Mouse (Mus musculus) ovary, postnatal 36 days (tissue): ENCODE data around the gene Pum2.
"Not testable (repeated sequence)": the region's sequence is repeated elsewhere in the genome, so short reads cannot be mapped to it uniquely, and the experiment has no call there.

Experiments used
- DNase-seq: peaks from one replicate; pipeline ENCODE4 v3.0.0; 2022; ENCODE audit warnings: low spot score, mixed read lengths

Pum2 gene

DNA sequence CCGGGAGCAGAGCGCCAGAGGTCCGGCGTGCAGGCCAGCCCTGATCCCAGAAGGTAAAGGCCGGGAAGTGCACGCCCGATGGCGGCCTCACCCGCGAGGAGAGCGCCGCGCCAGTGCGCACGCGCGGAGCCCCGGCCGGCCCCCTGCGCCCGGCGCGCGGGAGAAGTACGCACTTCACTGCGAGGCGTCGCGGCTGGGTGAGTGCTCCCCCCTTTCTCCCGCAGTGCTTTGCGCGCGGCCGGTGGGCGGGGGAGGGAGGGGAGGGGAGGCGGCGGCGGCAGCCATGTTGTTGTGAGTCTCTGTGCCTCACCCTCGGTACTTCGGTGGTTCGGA, at the start of gene Pum2:
Gene Pum2, plus strand, starts transcription at position 161 of the 333 bp plus-strand sequence.
- peak; percentile 95 for DNase-seq

DNA sequence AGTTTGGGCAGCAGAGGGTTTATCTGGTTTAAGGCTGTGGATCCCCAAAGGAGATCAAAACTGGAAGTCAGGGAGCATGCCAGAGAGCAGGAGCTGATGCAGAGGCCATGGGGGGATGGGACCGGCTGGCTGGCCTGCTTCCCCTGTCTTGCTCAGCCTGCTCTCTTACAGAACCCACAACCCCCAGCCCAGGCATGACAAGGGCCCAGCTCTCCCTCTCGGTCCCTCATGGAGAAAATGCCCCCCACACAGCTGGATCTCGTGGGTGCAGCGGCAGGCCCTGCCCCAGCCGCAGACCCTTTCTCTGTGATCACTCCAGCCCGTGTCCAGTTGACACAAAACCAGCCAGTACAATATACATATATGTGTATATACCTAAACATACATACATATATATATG, 44.4 kb upstream of the Pum2 start:
- DNase-seq: no peak

DNA sequence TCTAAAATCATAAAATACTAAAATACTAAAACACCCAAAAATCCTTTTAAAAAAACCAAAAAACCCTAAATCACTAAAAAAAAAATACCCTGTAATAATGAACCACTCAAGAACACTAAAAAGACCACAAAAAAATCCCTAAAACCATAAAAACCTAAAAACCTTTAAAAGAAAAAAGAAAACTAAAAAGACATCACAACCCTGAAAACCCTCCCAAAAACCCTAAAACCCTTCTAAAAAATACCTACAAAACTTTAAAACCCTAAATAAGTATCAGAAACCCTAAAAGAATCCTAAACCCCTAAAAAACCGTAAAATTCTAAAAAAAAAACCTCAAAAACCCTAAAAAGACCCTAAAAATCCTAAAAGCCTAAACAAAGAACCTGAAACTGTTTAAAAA, 42.2 kb upstream of the Pum2 start:
- no peak for DNase-seq

DNA sequence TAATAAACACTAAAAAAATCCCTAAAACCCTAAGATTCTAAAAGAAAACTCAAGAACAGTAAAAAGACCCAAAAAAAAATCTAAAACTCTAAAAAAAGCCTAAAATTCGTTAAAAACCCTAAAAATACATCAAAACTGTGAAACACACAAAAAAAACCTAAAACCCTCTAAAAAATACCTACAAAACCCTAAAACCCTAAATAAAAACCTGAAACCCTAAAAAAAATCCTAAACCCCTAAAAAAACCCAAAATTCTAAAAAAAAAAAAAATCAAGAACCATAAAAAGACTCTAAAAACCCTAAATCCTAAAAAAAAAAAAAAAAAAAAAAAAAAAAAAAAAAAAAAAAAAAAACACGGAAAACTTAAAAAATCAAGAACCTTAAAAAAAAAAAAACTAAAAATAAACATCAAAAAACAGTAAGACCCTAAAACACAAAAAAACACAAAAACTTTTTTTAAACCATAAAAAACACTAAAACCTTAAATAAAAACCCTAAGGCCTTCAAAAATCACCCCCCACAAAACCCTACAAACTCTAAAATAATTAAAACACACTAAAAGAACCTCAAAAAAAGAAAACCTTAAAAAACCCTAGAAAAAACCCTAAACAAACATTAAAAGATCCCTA, 41.1 kb upstream of the Pum2 start:
- DNase-seq: no peak

DNA sequence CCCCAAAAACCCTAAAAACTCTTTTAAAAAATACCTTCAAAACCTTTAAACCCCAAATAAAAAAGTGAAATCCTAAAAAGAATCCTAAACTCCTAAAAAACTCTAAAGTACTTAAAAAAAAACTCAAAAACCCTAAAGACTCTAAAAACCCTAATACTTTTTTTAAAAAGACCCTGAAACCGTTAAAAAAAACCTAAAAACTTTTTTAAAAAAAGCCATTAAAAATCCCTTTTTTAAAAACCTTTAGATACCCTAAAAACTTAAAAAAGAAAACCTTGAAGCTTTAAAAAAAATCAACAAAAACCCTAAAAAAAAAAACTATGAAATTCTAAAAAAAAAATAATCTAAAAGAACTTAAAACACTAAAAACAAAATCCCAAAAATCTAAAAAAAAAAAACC, 39.6 kb upstream of the Pum2 start:
- DNase-seq: no peak

DNA sequence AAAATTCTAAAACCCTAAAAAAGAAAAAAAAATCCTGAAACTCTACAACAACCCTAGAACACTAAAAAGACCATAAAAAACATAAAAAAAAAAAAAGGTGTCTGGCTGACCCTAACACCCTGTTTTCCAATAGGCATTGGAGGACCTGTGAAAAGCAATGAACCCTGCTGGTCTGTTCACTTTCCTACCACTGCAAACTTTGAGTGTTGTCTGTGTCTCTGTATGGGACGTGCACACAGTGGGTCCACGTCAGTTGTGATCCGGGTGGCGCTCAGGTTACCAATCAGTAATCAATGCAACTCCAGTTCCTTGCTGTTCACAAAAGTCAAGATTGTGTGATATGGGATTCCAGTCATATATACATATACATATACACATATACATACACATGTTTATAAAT, 38.4 kb upstream of the Pum2 start:
- DNase-seq: no peak

DNA sequence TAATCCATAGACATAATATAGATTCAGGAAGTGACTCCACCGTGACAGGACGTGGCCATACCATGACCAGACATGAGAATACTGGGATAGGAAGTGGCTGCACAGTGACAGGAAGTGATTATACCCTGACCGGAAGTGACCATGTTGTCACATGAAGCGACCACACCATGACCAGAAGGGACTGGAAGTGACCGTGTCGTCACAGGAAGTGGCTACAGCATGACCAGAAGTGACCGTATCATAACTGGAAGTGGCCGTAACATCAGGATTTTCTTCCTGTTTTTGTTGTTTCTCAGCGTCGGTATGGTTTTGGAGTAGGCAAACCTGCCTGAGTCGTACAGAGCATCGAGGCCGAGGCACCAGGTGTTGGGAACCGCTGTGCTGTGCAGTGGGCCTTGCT, 37.0 kb upstream of the Pum2 start:
- DNase-seq: no peak

DNA sequence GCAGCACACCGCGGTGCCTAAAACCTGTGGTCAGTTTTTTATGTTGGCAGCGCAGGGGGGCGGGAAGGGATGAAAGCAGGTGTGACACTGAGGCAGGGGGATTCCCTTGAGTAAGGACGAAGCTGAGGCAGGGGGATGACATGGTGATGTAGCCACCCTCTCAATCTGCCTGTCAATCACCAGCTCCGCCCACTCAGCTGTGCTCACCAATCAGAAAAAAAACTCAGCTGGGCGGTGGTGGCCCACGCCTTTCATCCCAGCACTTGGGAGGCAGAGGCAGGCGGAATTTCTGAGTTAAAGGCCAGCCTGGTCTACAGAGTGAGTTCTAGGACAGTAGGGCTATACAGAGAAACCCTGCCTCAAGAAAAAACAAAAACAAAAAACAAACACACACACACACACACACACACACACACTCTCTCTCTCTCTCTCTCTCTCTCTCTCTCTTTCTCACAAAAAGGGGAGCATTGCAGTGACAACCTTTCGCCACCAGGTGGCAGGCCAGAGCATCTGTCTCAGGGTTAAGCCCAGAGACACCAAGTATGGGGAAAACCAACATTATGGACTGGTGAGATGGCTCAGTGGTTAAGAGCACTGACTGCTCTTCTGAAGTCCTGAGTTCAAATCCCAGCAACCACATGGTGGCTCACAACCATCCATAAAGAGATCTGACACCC, 35.4 kb upstream of the Pum2 start:
- DNase-seq: peak; percentile 71

DNA sequence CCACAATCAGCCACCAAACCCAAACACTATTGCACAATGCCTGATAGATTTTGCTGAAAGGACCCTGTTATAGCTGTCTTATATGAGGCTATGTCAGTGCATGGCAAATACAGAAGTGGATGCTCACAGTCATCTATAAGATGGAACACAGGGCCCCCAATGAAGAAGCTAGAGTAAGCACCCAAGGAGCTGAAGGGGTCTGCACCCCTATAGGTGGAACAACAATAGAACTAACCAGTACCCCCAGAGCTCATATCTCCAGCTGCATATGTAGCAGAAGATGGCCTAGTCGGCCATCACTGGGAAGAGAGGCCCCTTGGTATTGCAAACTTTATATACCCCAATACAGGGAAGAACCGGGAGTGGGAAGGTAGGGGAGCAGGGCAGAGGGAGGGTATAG, 33.7 kb upstream of the Pum2 start:
- not testable (repeated sequence) for DNase-seq

DNA sequence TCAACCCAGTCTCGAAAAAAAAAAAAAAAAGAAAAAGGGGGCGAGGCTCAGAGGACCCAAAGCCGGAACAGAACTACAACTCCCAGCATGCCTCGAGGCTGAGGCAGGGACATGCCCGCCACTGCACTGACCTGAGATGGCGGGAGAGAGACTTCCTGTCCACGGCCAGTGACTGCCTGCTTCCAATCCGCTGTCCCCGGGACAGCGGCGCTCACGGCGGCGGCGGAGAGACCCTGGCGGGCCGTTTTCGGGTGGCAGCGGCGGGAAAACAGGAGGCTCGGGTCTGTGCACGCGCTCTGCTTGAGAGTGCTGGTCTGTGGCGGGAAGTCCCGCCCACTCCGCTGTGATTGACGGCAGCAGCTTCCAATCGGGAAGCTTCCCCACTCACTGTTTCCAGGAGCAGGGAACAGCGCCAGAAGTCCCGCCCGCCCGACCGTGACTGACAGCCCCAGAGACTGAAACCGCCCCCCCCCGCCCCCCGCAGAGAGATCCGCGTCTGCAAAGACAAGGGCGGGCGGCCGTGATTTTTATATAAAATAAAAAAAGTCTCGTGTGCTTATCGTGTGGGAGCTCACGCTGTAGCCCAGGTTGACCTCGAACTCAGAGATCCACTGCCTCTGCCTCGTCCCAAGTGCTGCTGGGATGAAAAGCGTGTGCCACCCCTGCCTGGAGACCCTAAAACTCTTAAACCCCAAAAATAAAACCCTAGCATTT, 33.1 kb upstream of the Pum2 start:
- peak; percentile 99 for DNase-seq

DNA sequence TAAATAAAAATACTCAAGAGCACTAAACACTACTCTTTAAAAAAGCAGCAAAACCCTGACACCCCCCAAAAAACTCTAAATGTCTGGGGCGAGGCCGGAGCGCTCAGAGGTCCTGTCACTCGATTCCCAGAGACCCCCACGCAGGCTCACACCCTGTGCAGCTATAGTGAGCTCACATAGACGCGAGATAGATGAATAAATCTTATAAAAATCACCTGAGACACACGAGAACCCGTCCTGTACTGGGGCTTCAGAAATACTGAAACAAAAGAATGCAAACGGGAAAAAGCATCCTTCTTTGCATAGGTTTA, 32.6 kb upstream of the Pum2 start:
- DNase-seq: no peak

DNA sequence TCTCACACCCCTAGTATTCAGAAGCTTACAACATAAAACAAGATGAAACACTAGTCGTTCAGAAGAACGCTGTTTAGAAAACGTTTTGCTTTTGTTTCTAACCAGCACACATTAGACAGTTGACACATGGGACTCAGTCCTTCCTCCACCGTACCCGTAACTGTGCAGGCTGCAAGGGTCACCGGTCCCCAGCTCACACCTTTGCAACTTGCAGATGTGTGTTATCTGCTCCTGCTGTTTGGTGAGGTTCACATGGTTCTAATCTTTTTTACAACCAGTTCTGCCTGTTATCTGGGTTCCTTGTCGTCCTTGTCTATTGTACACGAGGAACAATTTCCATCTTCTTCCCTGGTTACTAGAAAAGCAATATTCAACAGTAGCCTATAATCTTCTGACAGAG, 25.7 kb upstream of the Pum2 start:
- DNase-seq: not testable (repeated sequence)

DNA sequence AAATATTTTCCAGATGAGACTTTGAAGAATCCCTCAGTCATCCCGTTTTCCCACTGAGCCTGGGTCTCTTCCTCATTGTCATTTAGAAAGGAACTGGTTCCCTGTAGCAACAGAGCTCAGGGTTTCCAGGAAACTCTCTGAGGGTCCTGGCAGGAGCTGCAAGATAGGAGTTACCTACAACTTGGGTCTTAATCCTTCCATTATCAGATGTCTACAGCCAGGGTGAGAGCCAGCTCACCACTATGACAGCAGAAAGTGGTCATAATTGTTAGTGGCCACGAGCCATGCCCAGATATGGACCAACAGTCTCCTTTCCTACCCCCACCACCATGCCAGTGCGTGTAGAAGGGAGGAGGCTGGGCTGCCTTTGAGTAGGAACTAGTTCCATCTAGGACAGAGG, 23.9 kb upstream of the Pum2 start:
- DNase-seq: not testable (repeated sequence)

DNA sequence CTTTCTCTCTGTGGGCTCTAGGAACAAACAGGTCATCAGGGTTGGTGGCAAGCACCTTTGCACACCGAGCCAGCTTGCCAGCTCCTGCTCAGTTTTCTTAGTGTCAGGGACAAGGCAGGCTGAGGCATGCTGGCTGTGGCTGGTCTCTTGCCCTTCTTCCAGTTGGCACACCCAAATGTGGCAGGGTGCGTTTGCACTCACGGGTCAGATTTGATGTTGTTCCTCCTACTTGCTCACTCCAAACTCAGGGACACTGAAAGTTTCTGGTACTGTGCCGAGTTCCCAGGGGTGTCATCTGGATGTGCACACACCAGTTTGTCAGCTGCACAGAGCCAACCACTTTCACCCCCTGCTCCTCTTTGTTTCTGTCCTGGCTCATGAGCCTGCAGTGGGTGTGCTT, 17.3 kb upstream of the Pum2 start:
- DNase-seq: no peak

DNA sequence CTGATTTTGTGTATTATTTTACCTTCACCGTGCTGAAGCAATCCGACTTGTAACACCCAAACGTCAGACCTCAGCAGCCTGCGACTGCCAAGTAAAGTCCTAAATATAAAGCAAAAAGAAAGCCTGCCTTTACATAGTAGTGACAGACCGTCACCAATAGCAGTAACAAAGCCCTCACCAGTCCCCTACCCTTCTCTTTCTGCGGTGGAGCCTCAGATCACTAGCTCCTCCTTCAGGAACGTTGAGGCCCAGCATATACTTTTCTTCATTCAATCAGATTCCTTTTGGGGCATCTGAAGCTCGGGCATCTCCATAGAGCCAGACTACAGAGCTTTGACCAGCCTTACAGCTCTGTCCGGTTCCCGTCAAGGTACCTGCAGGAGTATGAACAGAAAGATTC, 16.8 kb upstream of the Pum2 start:
- DNase-seq: no peak

DNA sequence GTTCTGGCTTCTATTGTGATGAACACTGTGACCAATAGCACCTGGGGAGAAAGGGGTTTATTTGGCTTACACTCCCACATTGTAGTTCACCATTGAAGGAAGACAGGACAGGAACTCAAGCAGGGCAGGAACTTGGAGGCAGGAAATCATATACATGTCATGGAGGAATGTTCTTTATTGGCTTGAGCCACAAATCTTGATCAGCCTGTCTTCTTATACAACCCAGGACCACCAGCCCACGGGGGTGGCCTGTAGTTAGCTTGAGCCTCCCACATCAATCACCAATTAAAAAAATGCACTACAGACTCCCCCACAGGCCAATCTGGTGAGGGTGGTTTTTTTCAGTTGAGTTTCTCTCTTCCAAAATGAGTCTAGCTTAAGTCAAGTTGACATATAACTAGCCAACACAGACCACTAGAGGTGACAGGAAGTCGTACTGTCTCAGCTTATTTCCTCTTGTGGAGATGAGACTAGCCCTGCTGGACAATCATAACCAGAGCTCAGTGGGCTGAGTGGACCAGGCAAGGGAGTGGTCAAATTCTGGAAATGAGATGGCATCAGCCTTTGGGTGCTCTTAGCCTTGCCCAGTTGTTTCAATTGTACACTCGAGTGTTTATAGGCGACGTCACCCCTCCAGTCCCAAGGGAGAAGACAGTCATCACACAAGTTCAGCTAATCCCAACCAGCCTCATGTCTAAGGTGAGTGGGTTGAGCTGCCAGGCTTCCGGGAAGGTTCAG, 16.1 kb upstream of the Pum2 start:
- no peak for DNase-seq

DNA sequence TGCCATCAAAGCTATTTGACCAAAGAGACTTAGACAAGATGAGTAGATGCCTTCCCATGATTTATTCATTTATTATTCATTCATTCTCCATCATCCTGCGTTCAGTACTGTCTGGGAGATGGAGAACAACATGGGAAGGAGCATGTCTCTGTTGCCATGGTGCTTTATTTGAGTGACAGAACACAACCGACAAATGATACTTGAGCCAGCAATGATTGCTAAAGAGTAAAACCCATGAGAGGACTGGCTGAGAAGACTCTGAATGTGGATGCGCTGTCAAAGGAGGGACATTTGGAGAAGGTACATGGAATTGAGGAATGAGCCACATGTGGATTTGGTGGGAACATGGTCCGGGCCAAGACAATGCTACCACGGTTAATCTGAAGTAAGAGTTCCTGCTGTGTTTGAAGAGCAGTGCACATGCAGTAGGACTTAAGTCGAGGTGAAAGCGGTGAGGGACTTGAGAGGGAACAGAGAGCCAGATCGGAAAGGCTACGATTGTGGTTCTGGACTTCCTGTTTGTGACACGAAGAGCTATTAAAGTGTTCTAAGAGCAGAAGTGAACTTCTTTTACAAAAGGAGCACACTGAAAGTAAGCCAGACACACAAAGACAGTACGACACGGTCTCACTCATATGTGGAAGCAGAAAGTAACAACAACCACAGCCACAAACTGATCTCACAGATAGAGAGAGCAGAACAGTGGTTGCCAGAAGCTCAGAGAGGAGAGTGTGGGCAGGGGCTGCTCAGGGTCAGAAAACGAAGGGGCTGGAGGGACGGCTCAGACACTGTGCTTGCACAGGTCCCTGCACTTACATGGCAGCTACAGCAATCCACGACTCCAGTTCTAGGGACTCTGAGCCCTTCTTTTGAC, 14.3 kb upstream of the Pum2 start:
- DNase-seq: no peak

DNA sequence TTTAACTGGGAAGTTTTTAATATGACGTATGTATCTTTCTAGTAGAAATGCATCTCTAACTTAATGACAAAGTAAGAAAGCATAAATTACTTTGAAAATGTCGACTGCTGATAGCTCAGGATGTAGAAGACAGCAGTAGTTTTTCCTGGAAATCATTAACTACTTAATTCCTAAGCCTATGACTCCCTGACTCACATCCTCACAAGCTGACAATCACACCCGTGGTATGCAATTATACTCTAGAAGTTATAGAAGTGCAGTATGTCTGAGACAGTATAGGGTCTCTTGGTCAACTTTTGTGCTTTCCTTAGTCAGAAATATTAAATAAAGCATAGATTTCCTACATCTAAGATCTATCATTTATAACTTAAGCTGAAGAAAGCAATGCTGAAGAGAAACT, 12.2 kb upstream of the Pum2 start:
- DNase-seq: no peak

DNA sequence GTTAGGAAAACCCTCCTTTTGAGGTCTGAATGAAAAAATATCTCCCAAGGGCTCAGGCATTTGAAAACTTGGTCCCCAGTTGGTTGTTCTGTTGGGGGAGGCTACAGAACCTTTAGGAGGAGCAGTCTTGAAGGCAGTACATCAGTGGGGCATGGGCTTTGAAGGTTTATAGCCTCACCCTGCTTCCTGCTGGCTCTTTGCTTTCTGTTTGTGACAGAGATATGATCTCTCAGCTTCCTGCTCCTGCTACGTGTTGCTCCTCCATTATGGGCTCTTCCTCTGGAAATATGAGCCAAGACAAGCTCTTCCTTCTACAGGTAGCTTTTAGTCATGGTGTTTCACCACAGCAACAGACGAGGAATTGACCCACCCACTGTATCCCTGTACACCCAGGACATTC, 11.8 kb upstream of the Pum2 start:
- no peak for DNase-seq

DNA sequence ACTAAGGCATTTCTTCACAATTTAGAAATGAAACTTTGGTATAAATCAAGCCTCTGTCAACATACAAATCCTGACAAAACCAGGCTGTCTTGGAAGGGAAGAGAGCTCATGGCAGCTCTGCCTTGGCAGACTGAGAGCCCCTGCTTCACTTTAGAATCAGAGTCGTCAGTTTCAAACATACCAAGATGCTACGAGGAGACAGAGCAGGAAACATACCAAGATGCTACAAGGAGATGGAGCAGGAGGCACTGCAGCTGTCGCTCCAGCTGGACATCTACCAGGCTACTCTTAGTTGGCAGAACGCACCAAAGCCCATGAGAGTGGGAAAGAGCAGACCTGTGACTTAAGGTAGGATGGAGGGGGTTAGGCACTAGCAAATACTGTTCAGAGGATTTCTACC, 11.2 kb upstream of the Pum2 start:
- DNase-seq: no peak

DNA sequence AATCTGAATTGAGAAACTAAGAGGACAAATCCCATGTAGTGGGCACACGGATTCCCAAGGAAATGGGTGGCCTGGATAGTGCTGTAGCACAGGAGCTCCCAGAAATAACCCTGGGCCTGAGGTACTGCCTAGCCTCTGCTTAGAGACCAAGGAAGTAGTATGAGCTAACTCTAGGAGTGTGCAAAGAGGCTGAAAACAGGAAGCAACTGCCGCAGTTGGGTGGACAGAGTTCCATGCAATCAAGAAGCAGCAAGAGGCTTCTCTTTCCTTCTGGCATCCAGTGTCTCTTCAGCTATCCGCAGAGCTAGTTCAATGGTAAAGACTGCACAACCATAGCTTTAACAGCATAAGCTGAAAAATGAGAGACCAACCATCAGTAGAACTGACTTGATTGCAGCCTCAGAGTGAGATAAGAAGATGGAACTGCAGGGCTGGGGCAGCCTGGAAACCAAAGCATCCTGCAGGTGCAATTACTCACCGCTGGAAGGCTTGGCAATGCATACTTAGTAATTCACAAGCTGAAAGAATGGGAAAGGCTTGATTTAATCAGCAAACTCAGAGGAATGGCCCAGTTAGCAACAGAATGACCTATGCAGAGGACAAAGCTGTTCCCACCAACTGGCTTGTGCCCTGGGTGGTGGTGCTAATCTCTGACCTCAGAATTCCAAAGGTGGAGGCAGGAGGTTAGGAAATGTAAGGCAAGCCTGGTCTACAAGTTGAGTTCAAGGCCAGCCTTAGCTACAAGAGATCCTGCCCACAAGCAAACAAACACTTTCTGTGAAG, 6.3 kb upstream of the Pum2 start:
- DNase-seq: no peak
